Mouse (Mus musculus) hindbrain, embryonic 14.5 days (tissue): ENCODE results near the gene Spata32. TPM values are rescaled to one million over a fixed set of nuclear protein-coding genes. Genes with fewer than 3 reads are reported as not detected.

Experiments
- ATAC-seq: fragments of 200-750 bp; cut with Nextera tagmentation; 2 replicates; pipeline ENCODE4 v1.8.0; 2017; ENCODE audit warnings: moderate number of reproducible peaks, mild to moderate bottlenecking, moderate TSS enrichment, moderate library complexity; ENCODE audit not compliant: low FRiP score
- DNase-seq: peaks from one replicate; pipeline ENCODE4 v3.0.0-alpha.2; 2015; ENCODE audit warnings: low spot score
- H3K27ac ChIP-seq: fragments of 300-500 bp; sonication (generic); 2 replicates; pipeline ENCODE4 v1.5.1; 2014; ENCODE audit warnings: mild to moderate bottlenecking, moderate library complexity
- H3K27me3 ChIP-seq: fragments of 300-500 bp; sonication (generic); 2 replicates; pipeline ENCODE4 v1.6.1; 2014; ENCODE audit warnings: mild to moderate bottlenecking, low read length, mixed read lengths; ENCODE audit not compliant: control insufficient read depth, insufficient read depth
- H3K36me3 ChIP-seq: fragments of 300-500 bp; sonication (generic); replicated peaks from 2 replicates; pipeline ENCODE4 v1.6.1; 2014; ENCODE audit not compliant: control insufficient read depth, insufficient read depth
- H3K4me1 ChIP-seq: fragments of 300-500 bp; sonication (generic); replicated peaks from 2 replicates; pipeline ENCODE4 v1.6.1; 2014; ENCODE audit warnings: antibody characterized with exemption, low read length, mixed read lengths; ENCODE audit not compliant: control insufficient read depth, insufficient read depth
- H3K4me2 ChIP-seq: fragments of 300-500 bp; sonication (generic); replicated peaks from 2 replicates; pipeline ENCODE4 v1.6.1; 2014; ENCODE audit warnings: mild to moderate bottlenecking, moderate library complexity
- H3K4me3 ChIP-seq: fragments of 300-500 bp; sonication (generic); replicated peaks from 2 replicates; pipeline ENCODE4 v1.5.1; 2014; ENCODE audit warnings: mild to moderate bottlenecking, low read length
- H3K9ac ChIP-seq: fragments of 300-500 bp; sonication (generic); 2 replicates; pipeline ENCODE4 v1.6.1; 2014
- H3K9me3 ChIP-seq: fragments of 300-500 bp; sonication (generic); 2 replicates; pipeline ENCODE4 v1.6.1; 2016; ENCODE audit warnings: low read length; ENCODE audit not compliant: control insufficient read depth
- WGBS: fragments of 180-500 bp; shearing (Covaris S2); extraction: QIAGEN DNeasy Blood & Tissue Kit; methylation state at CpG from one replicate; pipeline ENCODE4 v1.1.7; 2014; 5-methylcytosine and 5-hydroxymethylcytosine counted together
- polyA plus RNA-seq: library from polyadenylated mRNA; unstranded; fragments of >200 nt; fragmentation: Nextera tagmentation; extraction: Ambion mirVana; gene quantifications from 2 replicates; pipeline ENCODE4 v1.2.1, GENCODE M21; 2014

The Spata32 gene
- polyA plus RNA-seq, 1 experiment from 2014 or later: 0.29 TPM

GRCm38 (mm10) chr11:103219259-103219658 lies 1.0 kb upstream of the Spata32 start:
- no peaks in the 10 kb centered on the region for H3K9me3 ChIP-seq
- peaks cover 30% of the 10 kb centered on the region for H3K36me3 ChIP-seq
- no peak overlapping the region for H3K27ac ChIP-seq
- H3K4me1 ChIP-seq: peaks cover 9% of the 10 kb centered on the region
- no peak overlapping the region for H3K4me3 ChIP-seq
- no peaks in the 10 kb centered on the region for H3K27me3 ChIP-seq
- no peak overlapping the region for H3K4me2 ChIP-seq
- no peak for ATAC-seq
- DNase-seq: no peak
- H3K9ac ChIP-seq: no peak overlapping the region
- WGBS: 89% methylated on average over 5 of the region's 5 CpGs

- peak; percentile 36; the same call in 1 of the 2 replicates for ATAC-seq
Observed at GRCm38 (mm10) chr11:103218517-103218901, 277 bp upstream of the Spata32 start.

GRCm38 (mm10) chr11:103215355-103215754 lies 2.9 kb downstream of the Spata32 start:
- DNase-seq (no peak), ATAC-seq (no peak)
- Histone ChIP-seq H3K4me1 (peaks cover 9% of the 10 kb centered on the region), H3K9me3 (no peaks in the 10 kb centered on the region), H3K9ac (no peak overlapping the region), H3K27me3 (no peaks in the 10 kb centered on the region), H3K4me2 (no peak overlapping the region), H3K27ac (no peak overlapping the region), H3K36me3 (peaks cover 6% of the 10 kb centered on the region), H3K4me3 (no peak overlapping the region)
- 81% methylated on average over 1 of the region's 1 CpGs for WGBS

More at GRCm38 (mm10) chr11:103218517-103218901, 277 bp upstream of the Spata32 start:
- DNase-seq: no peak
- Histone ChIP-seq H3K9ac (peak overlapping the region; percentile 77), H3K4me1 (peaks cover 9% of the 10 kb centered on the region), H3K27me3 (no peaks in the 10 kb centered on the region), H3K4me2 (peak overlapping the region; percentile 99), H3K9me3 (no peaks in the 10 kb centered on the region), H3K4me3 (peak overlapping the region; percentile 55), H3K36me3 (peaks cover 23% of the 10 kb centered on the region), H3K27ac (peak overlapping the region; percentile 81)
- 30% methylated on average over 6 of the region's 6 CpGs for WGBS

GRCm38 (mm10) chr11:103213712-103214111 lies 4.5 kb downstream of the Spata32 start:
- DNase-seq: no peak
- no peak overlapping the region for H3K27ac ChIP-seq
- no peak overlapping the region for H3K4me2 ChIP-seq
- H3K9ac ChIP-seq: no peak overlapping the region
- peaks cover 8% of the 10 kb centered on the region for H3K4me1 ChIP-seq
- H3K9me3 ChIP-seq: no peaks in the 10 kb centered on the region
- ATAC-seq: no peak
- no peaks in the 10 kb centered on the region for H3K36me3 ChIP-seq
- no peak overlapping the region for H3K4me3 ChIP-seq
- WGBS: 91% methylated on average over 5 of the region's 5 CpGs
- no peaks in the 10 kb centered on the region for H3K27me3 ChIP-seq

GRCm38 (mm10) chr11:103210291-103210690 lies 7.9 kb downstream of the Spata32 start:
- no peak overlapping the region for H3K4me3 ChIP-seq
- H3K27me3 ChIP-seq: no peaks in the 10 kb centered on the region
- no peak overlapping the region for H3K27ac ChIP-seq
- H3K9me3 ChIP-seq: no peaks in the 10 kb centered on the region
- DNase-seq (no peak), ATAC-seq (no peak)
- no peaks in the 10 kb centered on the region for H3K36me3 ChIP-seq
- H3K9ac ChIP-seq: no peak overlapping the region
- WGBS: 76% methylated on average over 8 of the region's 8 CpGs
- H3K4me2 ChIP-seq: no peak overlapping the region
- no peaks in the 10 kb centered on the region for H3K4me1 ChIP-seq

- no peaks in the 10 kb centered on the region for H3K4me1 ChIP-seq
- no peak within 1 kb of the TSS for H3K4me3 ChIP-seq
- WGBS: 88% methylated on average over 3 of the region's 3 CpGs
- no peaks in the 10 kb centered on the region for H3K36me3 ChIP-seq
- no peaks in the 10 kb centered on the region for H3K27me3 ChIP-seq
- no peak within 1 kb of the TSS for H3K9ac ChIP-seq
- no peak within 1 kb of the TSS for H3K4me2 ChIP-seq
- ATAC-seq: no peak
- H3K9me3 ChIP-seq: no peaks in the 10 kb centered on the region
- DNase-seq: no peak
- no peak within 1 kb of the TSS for H3K27ac ChIP-seq
Observed at GRCm38 (mm10) chr11:103208458-103208857, 9.8 kb downstream of the Spata32 start, which contains the start of gene 1700023F06Rik. Gene 1700023F06Rik (minus strand): TSS chr11:103208558.

GRCm38 (mm10) chr11:103206203-103206602 lies 12.0 kb downstream of the Spata32 start:
- ATAC-seq (no peak), DNase-seq (no peak)
- H3K4me2 ChIP-seq: no peak overlapping the region
- H3K36me3 ChIP-seq: no peaks in the 10 kb centered on the region
- no peaks in the 10 kb centered on the region for H3K9me3 ChIP-seq
- no peak overlapping the region for H3K9ac ChIP-seq
- WGBS: 93% methylated on average over 6 of the region's 6 CpGs
- no peak overlapping the region for H3K4me3 ChIP-seq
- no peaks in the 10 kb centered on the region for H3K27me3 ChIP-seq
- H3K4me1 ChIP-seq: peaks cover 7% of the 10 kb centered on the region; the same call in 1 of the 2 replicates
- H3K27ac ChIP-seq: no peak overlapping the region

- Histone ChIP-seq H3K9ac (no peak overlapping the region), H3K4me2 (no peak overlapping the region), H3K36me3 (no peaks in the 10 kb centered on the region), H3K4me1 (peaks cover 22% of the 10 kb centered on the region), H3K4me3 (no peak overlapping the region), H3K27ac (no peak overlapping the region), H3K27me3 (peaks cover 37% of the 10 kb centered on the region), H3K9me3 (no peaks in the 10 kb centered on the region)
- no peak for ATAC-seq
- no peak for DNase-seq
Observed at GRCm38 (mm10) chr11:103202376-103202775, 15.9 kb downstream of the Spata32 start.

GRCm38 (mm10) chr11:103201664-103202063 lies 16.6 kb downstream of the Spata32 start:
- Histone ChIP-seq H3K9ac (no peak overlapping the region), H3K4me2 (no peak overlapping the region), H3K27me3 (peaks cover 44% of the 10 kb centered on the region), H3K4me1 (peaks cover 22% of the 10 kb centered on the region), H3K36me3 (no peaks in the 10 kb centered on the region; the same call in 1 of the 2 replicates), H3K4me3 (no peak overlapping the region), H3K27ac (no peak overlapping the region), H3K9me3 (no peaks in the 10 kb centered on the region)
- peak; percentile 38; the same call in 1 of the 2 replicates for ATAC-seq
- 13% methylated on average over 6 of the region's 6 CpGs for WGBS
- peak; percentile 70 for DNase-seq
